Mouse (Mus musculus): Measurements from ENCODE around the gene Lysmd4. TPM values are rescaled to one million over a fixed set of nuclear protein-coding genes. Genes with fewer than 3 reads are reported as not detected.

Gene Lysmd4
- polyA plus RNA-seq, 1 experiment from 2014 or later: 12.7 TPM

DNA sequence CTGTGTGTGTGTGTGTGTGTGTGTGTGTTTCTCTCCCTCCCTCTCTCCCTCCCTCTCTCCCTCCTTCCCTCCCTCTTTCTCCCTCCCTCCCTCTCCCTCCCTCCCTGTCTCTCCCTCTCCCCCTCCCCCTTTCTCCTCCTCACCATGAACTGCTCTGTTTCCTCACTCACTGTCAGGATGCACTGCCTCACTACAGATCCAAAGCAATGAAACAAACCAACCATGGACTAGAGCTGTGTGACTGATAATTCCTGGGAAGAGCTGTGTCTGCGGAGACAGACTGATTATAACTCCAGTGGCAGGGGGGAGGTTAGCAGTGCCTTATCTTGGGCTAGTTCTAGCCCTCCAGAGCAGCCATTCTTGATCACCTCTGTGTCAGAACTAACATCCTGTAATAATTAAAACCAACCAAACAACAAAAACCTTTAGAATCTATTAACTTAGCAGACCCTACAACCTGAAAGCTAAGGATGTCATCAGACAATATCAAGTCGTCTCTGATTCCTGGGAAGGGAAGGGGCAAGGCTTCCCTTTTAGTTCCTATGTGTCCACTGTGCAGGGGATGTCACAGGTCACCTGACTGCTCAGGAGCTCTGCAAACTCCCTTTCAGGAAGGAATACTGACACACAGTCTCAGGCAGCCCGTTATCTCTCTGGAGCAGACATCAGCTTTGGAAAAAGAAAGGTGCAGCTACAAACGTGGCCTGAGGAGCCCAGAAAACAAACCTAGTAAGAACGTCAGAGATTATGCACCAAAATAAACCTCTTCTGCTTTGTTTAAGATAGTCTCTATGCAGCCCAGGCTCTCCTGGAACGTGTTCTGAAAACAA lies 12.1 kb upstream of the Lysmd4 start:
- H3K27me3 ChIP-seq (ENCODE audit: control insufficient read depth, insufficient read depth, low read length): no peaks in the 10 kb centered on the region
- ATAC-seq (ENCODE audit: insufficient read depth, low FRiP score): no peak
- H3K9me3 ChIP-seq (replicated peaks; ENCODE audit: control insufficient read depth, low read length): no peaks in the 10 kb centered on the region
- H3K27ac ChIP-seq (ENCODE audit: low read length): no peak overlapping the region
- no peak overlapping the region for H3K9ac ChIP-seq (ENCODE audit: low read length)
- WGBS: 57% methylated on average over 6 of the region's 6 CpGs
- H3K4me1 ChIP-seq (ENCODE audit: control insufficient read depth, insufficient read depth, low read length): no peaks in the 10 kb centered on the region
- no peak overlapping the region for H3K4me2 ChIP-seq (ENCODE audit: low read depth, low read length)
- no peak overlapping the region for H3K4me3 ChIP-seq (replicated peaks; ENCODE audit: low read length)
- no peaks in the 10 kb centered on the region for H3K36me3 ChIP-seq (ENCODE audit: control insufficient read depth, insufficient read depth, low read length)

DNA sequence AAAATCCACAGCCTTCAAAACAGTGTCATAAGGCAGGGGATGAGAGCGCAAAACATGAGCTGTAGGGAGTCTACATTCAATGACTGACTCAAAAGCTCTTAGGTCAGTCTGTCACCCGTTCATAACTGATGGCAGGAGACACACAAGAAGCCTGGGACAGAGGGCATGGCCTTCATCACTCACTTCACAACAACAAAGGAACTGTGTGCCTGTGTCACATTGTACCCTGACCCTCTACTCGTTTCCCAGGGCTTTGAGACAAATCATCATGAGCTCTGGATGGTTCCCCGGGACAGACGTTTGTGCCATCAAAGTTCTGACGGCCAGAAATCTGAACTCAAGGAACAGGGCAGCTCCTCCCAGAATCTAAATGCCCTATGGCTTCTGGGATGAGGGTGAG lies 11.0 kb upstream of the Lysmd4 start:
- no peak overlapping the region for H3K4me2 ChIP-seq (ENCODE audit: low read depth, low read length)
- H3K27ac ChIP-seq (ENCODE audit: low read length): no peak overlapping the region
- H3K4me3 ChIP-seq (replicated peaks; ENCODE audit: low read length): no peak overlapping the region
- H3K9ac ChIP-seq (ENCODE audit: low read length): no peak overlapping the region
- H3K27me3 ChIP-seq (ENCODE audit: control insufficient read depth, insufficient read depth, low read length): no peaks in the 10 kb centered on the region
- WGBS: 43% methylated on average over 6 of the region's 6 CpGs
- no peaks in the 10 kb centered on the region for H3K36me3 ChIP-seq (ENCODE audit: control insufficient read depth, insufficient read depth, low read length)
- no peak for ATAC-seq (ENCODE audit: insufficient read depth, low FRiP score)
- H3K9me3 ChIP-seq (replicated peaks; ENCODE audit: control insufficient read depth, low read length): no peaks in the 10 kb centered on the region
- H3K4me1 ChIP-seq (ENCODE audit: control insufficient read depth, insufficient read depth, low read length): no peaks in the 10 kb centered on the region

DNA sequence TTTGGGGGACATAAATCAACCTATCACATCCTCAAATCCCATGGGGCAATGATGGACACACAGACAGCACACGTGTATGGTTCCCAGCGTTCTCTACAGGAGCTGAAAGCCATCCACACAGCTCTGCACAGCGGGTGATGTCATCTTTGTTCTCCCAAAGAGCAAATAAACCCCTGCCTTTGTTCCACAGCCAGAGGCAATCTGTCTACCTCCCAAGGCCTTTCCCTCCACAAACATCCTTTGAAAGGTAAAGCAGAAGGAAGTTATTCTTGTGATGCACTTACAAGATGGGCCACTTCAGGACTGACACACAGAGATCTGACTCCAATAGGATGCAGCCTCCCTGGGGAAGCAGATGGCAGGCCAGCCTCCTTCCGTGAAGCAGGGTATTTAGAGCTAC lies 10.4 kb upstream of the Lysmd4 start:
- H3K4me3 ChIP-seq (replicated peaks; ENCODE audit: low read length): no peak overlapping the region
- no peak overlapping the region for H3K4me2 ChIP-seq (ENCODE audit: low read depth, low read length)
- 57% methylated on average over 4 of the region's 4 CpGs for WGBS
- H3K36me3 ChIP-seq (ENCODE audit: control insufficient read depth, insufficient read depth, low read length): no peaks in the 10 kb centered on the region
- ATAC-seq (ENCODE audit: insufficient read depth, low FRiP score): peak; percentile 47; the same call in 1 of the 2 replicates
- no peaks in the 10 kb centered on the region for H3K27me3 ChIP-seq (ENCODE audit: control insufficient read depth, insufficient read depth, low read length)
- no peak overlapping the region for H3K27ac ChIP-seq (ENCODE audit: low read length)
- H3K9me3 ChIP-seq (replicated peaks; ENCODE audit: control insufficient read depth, low read length): no peaks in the 10 kb centered on the region
- H3K9ac ChIP-seq (ENCODE audit: low read length): no peak overlapping the region
- H3K4me1 ChIP-seq (ENCODE audit: control insufficient read depth, insufficient read depth, low read length): no peaks in the 10 kb centered on the region

DNA sequence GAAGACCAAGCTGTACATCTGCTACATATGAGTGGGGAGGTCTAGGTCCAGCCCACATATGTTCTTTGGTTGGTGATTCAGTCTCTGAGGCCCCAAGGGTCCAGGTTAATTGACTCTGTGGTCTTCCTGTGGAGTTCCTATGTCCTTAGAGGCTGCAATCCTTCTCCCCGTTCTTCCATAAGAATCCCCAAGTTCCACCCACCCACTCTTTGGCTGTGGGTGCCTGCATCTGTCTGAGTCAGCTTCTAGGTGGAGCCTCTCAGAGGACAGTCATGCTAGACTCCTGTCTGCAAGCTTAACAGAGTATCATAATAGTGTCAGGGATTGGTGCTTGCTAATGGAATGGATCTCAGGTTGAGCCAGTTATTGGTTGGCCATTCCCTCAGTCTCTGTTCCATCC lies 8.8 kb upstream of the Lysmd4 start:
- Histone ChIP-seq H3K9me3 (replicated peaks; ENCODE audit: control insufficient read depth, low read length) (no peaks in the 10 kb centered on the region), H3K9ac (ENCODE audit: low read length) (no peak overlapping the region), H3K27me3 (ENCODE audit: control insufficient read depth, insufficient read depth, low read length) (no peaks in the 10 kb centered on the region), H3K27ac (ENCODE audit: low read length) (no peak overlapping the region), H3K4me3 (replicated peaks; ENCODE audit: low read length) (no peak overlapping the region), H3K4me2 (ENCODE audit: low read depth, low read length) (no peak overlapping the region), H3K36me3 (ENCODE audit: control insufficient read depth, insufficient read depth, low read length) (no peaks in the 10 kb centered on the region), H3K4me1 (ENCODE audit: control insufficient read depth, insufficient read depth, low read length) (no peaks in the 10 kb centered on the region)
- no peak for ATAC-seq (ENCODE audit: insufficient read depth, low FRiP score)
- 86% methylated on average over 1 of the region's 1 CpGs for WGBS

DNA sequence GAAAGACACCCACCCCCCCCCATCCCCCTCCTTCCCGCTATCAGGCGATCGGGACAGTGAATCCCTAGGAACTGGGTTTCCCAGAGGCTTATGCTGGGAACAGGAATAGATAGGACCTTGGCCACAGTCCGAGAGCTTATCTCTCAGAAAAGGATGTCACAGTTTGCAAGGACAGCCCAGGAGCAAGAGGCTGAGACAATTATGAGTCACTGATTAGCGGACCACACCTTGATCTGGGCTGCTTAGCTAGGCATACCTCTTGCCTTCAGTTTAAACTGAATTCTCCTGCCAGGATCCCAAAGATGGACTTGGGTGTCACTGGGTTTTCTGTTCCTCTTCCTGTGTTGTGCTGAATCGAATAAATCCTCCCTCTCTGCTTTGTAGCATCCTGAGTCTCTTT lies 6.0 kb upstream of the Lysmd4 start:
- Histone ChIP-seq H3K4me1 (ENCODE audit: control insufficient read depth, insufficient read depth, low read length) (no peaks in the 10 kb centered on the region), H3K36me3 (ENCODE audit: control insufficient read depth, insufficient read depth, low read length) (no peaks in the 10 kb centered on the region), H3K4me3 (replicated peaks; ENCODE audit: low read length) (no peak overlapping the region), H3K9ac (ENCODE audit: low read length) (no peak overlapping the region), H3K27me3 (ENCODE audit: control insufficient read depth, insufficient read depth, low read length) (no peaks in the 10 kb centered on the region), H3K9me3 (replicated peaks; ENCODE audit: control insufficient read depth, low read length) (no peaks in the 10 kb centered on the region), H3K4me2 (ENCODE audit: low read depth, low read length) (no peak overlapping the region), H3K27ac (ENCODE audit: low read length) (no peak overlapping the region)
- ATAC-seq (ENCODE audit: insufficient read depth, low FRiP score): no peak
- 80% methylated on average over 6 of the region's 6 CpGs for WGBS

DNA sequence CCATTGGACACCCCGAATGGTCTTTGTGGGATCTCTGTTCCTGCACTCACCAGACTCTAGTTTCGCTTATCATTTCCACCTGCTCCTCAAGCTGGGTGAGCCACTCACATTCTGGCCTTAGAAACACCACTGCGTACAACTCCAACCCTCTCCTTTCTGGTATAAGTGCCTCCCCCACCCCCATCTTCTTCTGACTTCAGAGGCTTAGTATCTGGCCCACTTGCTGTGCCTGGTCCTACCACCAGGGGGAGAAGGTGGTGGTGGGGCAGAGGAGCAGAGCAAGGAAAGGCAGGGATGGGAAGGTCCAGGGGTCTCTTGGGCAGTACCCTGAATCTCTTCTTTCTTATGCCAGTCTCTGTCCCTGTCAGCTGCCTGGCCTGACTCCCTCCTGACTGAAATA lies 5.3 kb upstream of the Lysmd4 start:
- no peak for ATAC-seq (ENCODE audit: insufficient read depth, low FRiP score)
- WGBS: 82% methylated on average over 3 of the region's 3 CpGs
- no peak overlapping the region for H3K4me2 ChIP-seq (ENCODE audit: low read depth, low read length)
- no peak overlapping the region for H3K4me3 ChIP-seq (replicated peaks; ENCODE audit: low read length)
- 0 out of 2 replicates have a peak, but pooled peaks cover 3% of the 10 kb centered on the region for H3K4me1 ChIP-seq (ENCODE audit: control insufficient read depth, insufficient read depth, low read length)
- H3K27ac ChIP-seq (ENCODE audit: low read length): no peak overlapping the region
- no peaks in the 10 kb centered on the region for H3K27me3 ChIP-seq (ENCODE audit: control insufficient read depth, insufficient read depth, low read length)
- no peak overlapping the region for H3K9ac ChIP-seq (ENCODE audit: low read length)
- no peaks in the 10 kb centered on the region for H3K9me3 ChIP-seq (replicated peaks; ENCODE audit: control insufficient read depth, low read length)
- H3K36me3 ChIP-seq (ENCODE audit: control insufficient read depth, insufficient read depth, low read length): no peaks in the 10 kb centered on the region

DNA sequence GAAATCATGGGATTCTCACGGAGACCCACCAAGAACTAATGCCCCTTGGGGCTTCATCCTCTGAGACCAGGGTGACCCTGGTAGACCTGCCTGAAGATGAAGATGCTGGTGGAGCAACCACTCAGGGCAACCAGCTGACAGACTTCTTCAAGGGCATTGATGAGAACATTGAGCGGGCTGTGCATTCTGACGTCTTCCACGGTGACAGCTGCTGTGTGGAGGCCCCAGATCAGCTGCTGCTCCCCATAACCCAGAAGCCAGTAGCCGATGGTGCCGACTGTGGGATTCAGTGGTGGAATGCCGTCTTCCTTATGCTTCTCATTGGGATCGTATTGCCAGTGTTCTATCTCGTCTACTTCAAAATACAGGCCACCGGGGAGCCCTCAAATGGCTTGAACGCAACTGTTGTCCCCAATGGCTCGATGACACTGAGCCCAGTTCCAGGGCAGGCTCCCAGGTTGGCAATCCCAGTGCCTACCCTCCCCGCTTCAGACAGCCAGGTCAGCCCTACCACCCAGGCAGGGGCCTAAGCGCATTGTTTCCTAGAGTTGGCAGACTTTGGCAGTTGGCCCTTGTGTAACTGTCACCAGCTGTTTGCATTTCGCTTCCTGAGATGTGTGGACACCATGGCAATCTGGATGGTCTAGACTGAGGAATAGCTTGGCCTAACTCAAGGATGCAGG lies 3.7 kb downstream of the Lysmd4 start:
- 95% methylated on average over 15 of the region's 15 CpGs for WGBS
- no peak overlapping the region for H3K4me2 ChIP-seq (ENCODE audit: low read depth, low read length)
- no peak overlapping the region for H3K4me3 ChIP-seq (replicated peaks; ENCODE audit: low read length)
- H3K9ac ChIP-seq (ENCODE audit: low read length): no peak overlapping the region
- H3K36me3 ChIP-seq (ENCODE audit: control insufficient read depth, insufficient read depth, low read length): no peaks in the 10 kb centered on the region
- peaks cover 8% of the 10 kb centered on the region for H3K4me1 ChIP-seq (ENCODE audit: control insufficient read depth, insufficient read depth, low read length)
- no peak for ATAC-seq (ENCODE audit: insufficient read depth, low FRiP score)
- no peaks in the 10 kb centered on the region for H3K9me3 ChIP-seq (replicated peaks; ENCODE audit: control insufficient read depth, low read length)
- no peaks in the 10 kb centered on the region for H3K27me3 ChIP-seq (ENCODE audit: control insufficient read depth, insufficient read depth, low read length)
- H3K27ac ChIP-seq (ENCODE audit: low read length): no peak overlapping the region

DNA sequence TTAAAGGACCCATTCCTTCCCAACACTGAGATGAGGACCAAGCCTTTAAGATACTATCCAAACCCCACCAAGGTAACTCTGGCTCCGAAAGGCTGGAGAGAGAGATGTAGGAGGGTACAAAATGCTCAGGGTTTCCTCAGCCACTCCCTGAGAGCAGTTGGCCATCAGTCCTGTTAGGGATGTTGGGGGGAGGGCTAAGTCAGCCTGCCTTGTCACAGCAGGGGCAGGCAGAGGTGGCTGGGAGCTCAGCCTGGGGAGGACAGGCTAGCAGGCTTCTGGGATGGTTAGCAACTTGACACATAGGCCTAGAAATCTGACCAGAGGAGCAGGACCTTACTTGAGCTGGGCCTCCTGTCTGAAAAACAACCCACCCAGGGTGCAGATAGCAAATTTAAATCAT lies 5.2 kb downstream of the Lysmd4 start:
- Histone ChIP-seq H3K27me3 (ENCODE audit: control insufficient read depth, insufficient read depth, low read length) (no peaks in the 10 kb centered on the region), H3K27ac (ENCODE audit: low read length) (no peak overlapping the region), H3K4me3 (replicated peaks; ENCODE audit: low read length) (no peak overlapping the region), H3K4me1 (ENCODE audit: control insufficient read depth, insufficient read depth, low read length) (peaks cover 5% of the 10 kb centered on the region), H3K9me3 (replicated peaks; ENCODE audit: control insufficient read depth, low read length) (no peaks in the 10 kb centered on the region), H3K36me3 (ENCODE audit: control insufficient read depth, insufficient read depth, low read length) (no peaks in the 10 kb centered on the region), H3K9ac (ENCODE audit: low read length) (no peak overlapping the region), H3K4me2 (ENCODE audit: low read depth, low read length) (no peak overlapping the region)
- WGBS: 87% methylated on average over 1 of the region's 1 CpGs
- ATAC-seq (ENCODE audit: insufficient read depth, low FRiP score): no peak

DNA sequence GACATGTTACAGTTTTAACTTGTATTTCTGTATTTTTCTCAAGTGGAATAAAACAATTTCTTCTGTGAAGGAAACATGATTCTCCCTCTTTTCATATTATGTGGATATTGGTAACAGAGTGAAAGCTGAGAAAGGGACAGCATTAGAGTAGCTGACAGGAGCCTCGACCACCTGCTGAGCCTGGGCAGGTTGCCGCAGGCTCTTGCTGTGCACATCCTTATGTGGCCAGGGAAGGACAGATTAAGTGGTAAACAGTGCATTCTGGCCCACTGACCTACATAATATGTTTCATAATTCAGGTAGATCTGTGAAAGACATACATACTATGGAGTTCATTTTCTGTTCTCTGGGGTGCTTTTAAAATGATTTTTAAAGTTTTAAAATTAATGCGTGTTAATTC lies 6.0 kb downstream of the Lysmd4 start:
- Histone ChIP-seq H3K4me1 (ENCODE audit: control insufficient read depth, insufficient read depth, low read length) (no peaks in the 10 kb centered on the region), H3K27ac (ENCODE audit: low read length) (no peak overlapping the region), H3K27me3 (ENCODE audit: control insufficient read depth, insufficient read depth, low read length) (no peaks in the 10 kb centered on the region), H3K4me2 (ENCODE audit: low read depth, low read length) (no peak overlapping the region), H3K4me3 (replicated peaks; ENCODE audit: low read length) (no peak overlapping the region), H3K9me3 (replicated peaks; ENCODE audit: control insufficient read depth, low read length) (no peaks in the 10 kb centered on the region), H3K9ac (ENCODE audit: low read length) (no peak overlapping the region), H3K36me3 (ENCODE audit: control insufficient read depth, insufficient read depth, low read length) (no peaks in the 10 kb centered on the region)
- WGBS: 69% methylated on average over 3 of the region's 3 CpGs
- no peak for ATAC-seq (ENCODE audit: insufficient read depth, low FRiP score)
